Mouse (Mus musculus): ENCODE data around the gene Coq2.

DNA sequence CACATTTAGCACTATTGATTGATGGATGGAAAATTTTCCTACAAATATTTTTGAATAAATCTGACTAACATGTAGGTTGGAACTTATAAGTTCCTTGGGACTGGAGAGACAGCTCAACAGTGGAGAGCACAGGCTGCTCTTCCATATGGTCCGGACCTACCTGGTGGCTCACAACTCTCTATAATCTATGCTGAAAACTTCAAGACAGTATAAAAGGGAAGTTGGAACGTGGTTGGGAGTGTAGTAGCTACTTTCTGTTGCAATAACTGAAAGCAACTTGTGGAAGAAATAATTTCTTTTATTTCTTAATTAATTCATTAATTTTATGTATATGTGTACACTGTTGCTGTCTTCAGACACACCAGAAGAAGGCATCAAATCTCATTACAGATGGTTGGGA, 22.5 kb upstream of the Coq2 start:
- no peak for TF ChIP-seq CTCF (IDR thresholded peaks at IDR 0.05; ENCODE audit: control insufficient read depth, insufficient read depth, low read length)
- TF ChIP-seq POLR2A (IDR thresholded peaks at IDR 0.05; ENCODE audit: borderline replicate concordance, control insufficient read depth, low read depth, low read length), result no peak

All from bone marrow, adult 2 months (tissue).